Mouse (Mus musculus) G1E-ER4 (cell line): Measurements from ENCODE around the gene Dnal1. TPM values are rescaled to one million over a fixed set of nuclear protein-coding genes. Genes with fewer than 3 reads are reported as not detected.

Experiments used
- GATA1 ChIP-seq: IDR thresholded peaks from one replicate; pipeline ENCODE4 v1.8.0; 2012; ENCODE audit warnings: low read length, inconsistent platforms
- polyA plus RNA-seq: library from polyadenylated mRNA; stranded (reverse); fragments of >175 nt; gene quantifications from 2 replicates; pipeline ENCODE4 v1.2.3, GENCODE M21; 2012

Gene Dnal1
- polyA plus RNA-seq, 1 experiment = not detected

GRCm38 (mm10) chr12:84110814-84111213 is 3.4 kb upstream of the Dnal1 start:
- TF ChIP-seq GATA1 = no peak

GRCm38 (mm10) chr12:84113676-84114075 is 490 bp upstream of the Dnal1 start:
- TF ChIP-seq GATA1 = no peak

- no peak for TF ChIP-seq GATA1
Observed at GRCm38 (mm10) chr12:84119584-84119983, 5.4 kb downstream of the Dnal1 start.

- TF ChIP-seq GATA1 = no peak
Observed at GRCm38 (mm10) chr12:84125892-84126291, 11.7 kb downstream of the Dnal1 start.

- no peak for TF ChIP-seq GATA1
Observed at GRCm38 (mm10) chr12:84126899-84127298, 12.7 kb downstream of the Dnal1 start.

GRCm38 (mm10) chr12:84128576-84128975 is 14.4 kb downstream of the Dnal1 start:
- TF ChIP-seq GATA1 = no peak

GRCm38 (mm10) chr12:84129931-84130330 is 15.8 kb downstream of the Dnal1 start:
- TF ChIP-seq GATA1 = no peak

GRCm38 (mm10) chr12:84132265-84132664 is 18.1 kb downstream of the Dnal1 start:
- TF ChIP-seq GATA1 = no peak

GRCm38 (mm10) chr12:84137131-84137530 is 23.0 kb downstream of the Dnal1 start:
- TF ChIP-seq GATA1 = no peak

- no peak for TF ChIP-seq GATA1
Observed at GRCm38 (mm10) chr12:84140135-84140534, 26.0 kb downstream of the Dnal1 start.

GRCm38 (mm10) chr12:84141271-84141670 is 27.1 kb downstream of the Dnal1 start:
- TF ChIP-seq GATA1 = no peak

- TF ChIP-seq GATA1 = no peak
Observed at GRCm38 (mm10) chr12:84142281-84143050, 28.3 kb downstream of the Dnal1 start.

GRCm38 (mm10) chr12:84147954-84148621 is 33.9 kb downstream of the Dnal1 start, which contains the start of gene Pnma1:
Pnma1 (minus strand) TSS chr12:84148489.
- no peak for TF ChIP-seq GATA1

- TF ChIP-seq GATA1 = no peak
Observed at GRCm38 (mm10) chr12:84148622-84149012, 34.5 kb downstream of the Dnal1 start.

GRCm38 (mm10) chr12:84149971-84150370 is 35.8 kb downstream of the Dnal1 start:
- no peak for TF ChIP-seq GATA1

- peak; percentile 27 for TF ChIP-seq GATA1
Observed at GRCm38 (mm10) chr12:84150976-84151375, 36.8 kb downstream of the Dnal1 start.

- no peak for TF ChIP-seq GATA1
Observed at GRCm38 (mm10) chr12:84151911-84152310, 37.7 kb downstream of the Dnal1 start.
